Mouse (Mus musculus) frontal cortex, postnatal 10 days (tissue): ENCODE measurements around the gene Frmd7.

ENCODE experiments used
- DNase-seq, 2 experiments: peaks; one replicate each; pipeline ENCODE4 v3.0.0; 2022; ENCODE audit warnings: low spot score in 2 of 2, mixed read lengths in 1 of 2

Frmd7 gene

DNA sequence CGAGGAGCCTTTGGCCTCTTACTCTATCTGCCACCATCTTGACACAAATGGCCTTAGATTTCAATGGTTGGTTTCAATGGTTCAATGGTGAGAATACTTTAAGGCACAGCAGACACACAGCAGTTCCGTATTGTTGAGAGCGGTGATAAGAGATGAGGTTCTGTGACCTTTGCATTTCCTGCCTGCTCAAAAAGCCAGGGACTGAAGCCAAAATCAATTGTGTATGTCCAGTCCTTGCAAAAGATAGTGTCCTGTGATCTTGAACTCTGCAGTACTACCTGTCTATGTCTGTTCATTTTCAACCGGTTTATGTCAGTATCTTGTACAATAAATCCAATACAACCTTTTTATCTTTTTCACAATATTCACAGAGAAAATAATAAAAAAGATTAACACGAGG, 77.8 kb downstream of the Frmd7 start:
- no peak for DNase-seq

DNA sequence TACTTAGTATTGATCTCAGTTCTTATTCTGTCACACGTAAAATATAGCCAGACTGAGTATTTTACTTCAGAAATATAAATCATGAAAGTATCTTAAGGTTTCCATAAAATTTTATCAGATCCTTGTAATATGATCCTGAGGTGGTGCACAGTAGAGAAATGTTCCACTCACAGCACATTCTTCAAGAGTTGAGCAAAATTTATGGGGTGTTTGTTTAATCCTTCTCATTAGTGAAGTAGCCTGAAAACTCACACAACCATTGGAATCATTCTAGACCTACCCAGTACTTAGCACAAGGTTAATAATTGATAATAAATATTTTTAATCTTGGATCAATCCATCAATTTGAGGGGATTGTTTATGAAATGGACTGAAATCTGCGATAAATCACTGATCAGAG, 78.7 kb downstream of the Frmd7 start:
- no peak for DNase-seq

- no peak for DNase-seq
These were observed 91.9 kb downstream of the Frmd7 start for GRCm38 (mm10) chrX:50850428-50851184.
